ENCODE assay signal across 15 mouse cellular contexts in the genomic region with DNA sequence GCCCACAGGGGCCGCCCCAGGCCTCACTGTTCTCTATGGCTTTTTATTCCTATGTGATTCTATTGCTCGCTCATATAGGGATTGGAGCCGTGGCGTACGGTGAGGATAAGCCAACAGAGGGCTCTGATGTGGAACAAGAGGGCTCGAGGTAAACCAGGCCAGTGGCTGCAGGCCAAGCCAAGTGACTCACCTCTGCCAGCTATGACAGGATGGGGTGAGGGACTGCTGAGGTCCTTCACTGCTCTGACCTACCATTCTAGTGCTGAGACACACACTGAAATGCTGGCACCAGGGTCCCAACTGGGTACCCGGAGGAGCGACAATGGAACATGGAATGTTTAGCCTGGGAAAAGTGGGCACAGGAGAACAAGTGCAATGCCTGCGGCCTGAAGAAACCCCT. TPM values are rescaled to one million over a fixed set of nuclear protein-coding genes. Genes with fewer than 3 reads are reported as not detected.
DNase-seq lines count a peak whose midpoint lies in the region; ATAC-seq and TF ChIP-seq lines count a peak whose summit lies in the region.
"Had no signal": no experiment of that assay in that cellular context is flagged by ENCODE, and none has a peak within 500 bp of the region (broad histone marks: within the 10 kb centered on the region; RNA-seq: fewer than 3 reads in every experiment).

No protein-coding gene starts in this region.

- no peaks in the 10 kb centered on the region for H3K9me3 ChIP-seq in forebrain, embryonic 12.5 days
- no peaks in the 10 kb centered on the region for H3K9me3 ChIP-seq in forebrain, embryonic 15.5 days
- no peaks in the 10 kb centered on the region for H3K9me3 ChIP-seq in liver, embryonic 11.5 days (ENCODE audit: control insufficient read depth, low read length)
- H3K9me3 ChIP-seq in midbrain, embryonic 14.5 days (ENCODE audit: control insufficient read depth, low read length): no peaks in the 10 kb centered on the region
- H3K9me3 ChIP-seq: embryonic facial prominence, embryonic 15.5 days; limb, embryonic 13.5 days had no signal

- H3K4me1 ChIP-seq in forebrain, embryonic 12.5 days: peaks cover 55% of the 10 kb centered on the region
- peaks cover 26% of the 10 kb centered on the region for H3K4me1 ChIP-seq in forebrain, embryonic 15.5 days
- peaks cover 31% of the 10 kb centered on the region for H3K4me1 ChIP-seq in liver, adult 2 months (ENCODE audit: control insufficient read depth, insufficient read depth, low read length)
- H3K4me1 ChIP-seq in liver, embryonic 11.5 days (replicated peaks; ENCODE audit: control insufficient read depth, insufficient read depth, low read length): no peaks in the 10 kb centered on the region
- H3K4me1 ChIP-seq in midbrain, embryonic 14.5 days (ENCODE audit: control insufficient read depth, insufficient read depth, low read length): peaks cover 23% of the 10 kb centered on the region

- H3K4me2 ChIP-seq in forebrain, embryonic 12.5 days: no peak overlapping the region
- no peak overlapping the region for H3K4me2 ChIP-seq in forebrain, embryonic 15.5 days (replicated peaks)
- no peak overlapping the region for H3K4me2 ChIP-seq in liver, embryonic 11.5 days
- no peak overlapping the region for H3K4me2 ChIP-seq in midbrain, embryonic 14.5 days (ENCODE audit: low read length)
- H3K4me2 ChIP-seq: embryonic facial prominence, embryonic 15.5 days; limb, embryonic 13.5 days had no signal

- H3K4me3 ChIP-seq in forebrain, embryonic 12.5 days (replicated peaks): no peak overlapping the region
- no peak overlapping the region for H3K4me3 ChIP-seq in forebrain, embryonic 15.5 days
- H3K4me3 ChIP-seq in liver, adult 2 months (ENCODE audit: insufficient read depth, low read depth, low read length): no peak overlapping the region
- no peak overlapping the region for H3K4me3 ChIP-seq in liver, embryonic 11.5 days (ENCODE audit: low read depth, low read length)
- H3K4me3 ChIP-seq in midbrain, embryonic 14.5 days (replicated peaks; ENCODE audit: low read depth, low read length): no peak overlapping the region
- H3K4me3 ChIP-seq: embryonic facial prominence, embryonic 15.5 days; limb, embryonic 13.5 days had no signal

- intact Hi-C loops in gastrocnemius, postnatal 14 days (cut with DNase I; ENCODE audit: low total_unique reads): loop anchor here (10.0 kb wide), 1 partner anchor 121 kb away; no protein-coding TSS in a partner anchor

- H3K27ac ChIP-seq in forebrain, embryonic 12.5 days: peak overlapping the region; percentile 48
- no peak overlapping the region for H3K27ac ChIP-seq in forebrain, embryonic 15.5 days (replicated peaks)
- H3K27ac ChIP-seq in liver, adult 2 months (replicated peaks; ENCODE audit: insufficient read depth, low read depth, low read length): 0 out of 2 replicates have a peak overlapping the region, but pooled peaks have one; percentile 8
- H3K27ac ChIP-seq in liver, embryonic 11.5 days (ENCODE audit: low read depth, low read length): no peak overlapping the region
- peak overlapping the region; percentile 68; the same call in 1 of the 2 replicates for H3K27ac ChIP-seq in midbrain, embryonic 14.5 days (replicated peaks; ENCODE audit: low read depth, low read length)
- H3K27ac ChIP-seq: embryonic facial prominence, embryonic 15.5 days; limb, embryonic 13.5 days had no signal

- no peak for TF ChIP-seq CTCF in liver, adult 2 months (IDR thresholded peaks at IDR 0.05; ENCODE audit: low read depth, low read length)

- 90% methylated on average over 9 of the region's 9 CpGs for WGBS in forebrain, embryonic 12.5 days
- 90% methylated on average over 9 of the region's 9 CpGs for WGBS in forebrain, embryonic 15.5 days
- 55% methylated on average over 9 of the region's 9 CpGs for WGBS in liver, adult 2 months
- WGBS in liver, embryonic 11.5 days: 86% methylated on average over 9 of the region's 9 CpGs
- WGBS in midbrain, embryonic 14.5 days: 90% methylated on average over 9 of the region's 9 CpGs

- peaks cover 32% of the 10 kb centered on the region for H3K36me3 ChIP-seq in forebrain, embryonic 12.5 days (replicated peaks)
- peaks cover 2% of the 10 kb centered on the region; the same call in 1 of the 2 replicates for H3K36me3 ChIP-seq in forebrain, embryonic 15.5 days
- H3K36me3 ChIP-seq in liver, adult 2 months (ENCODE audit: control insufficient read depth, insufficient read depth, low read length): peaks cover 14% of the 10 kb centered on the region; the same call in 1 of the 2 replicates
- H3K36me3 ChIP-seq in liver, embryonic 11.5 days (ENCODE audit: control insufficient read depth, insufficient read depth, low read length): no peaks in the 10 kb centered on the region
- H3K36me3 ChIP-seq in midbrain, embryonic 14.5 days (ENCODE audit: control insufficient read depth, insufficient read depth, low read length): peaks cover 49% of the 10 kb centered on the region
- H3K36me3 ChIP-seq: embryonic facial prominence, embryonic 15.5 days; limb, embryonic 13.5 days had no signal

- peaks cover 15% of the 10 kb centered on the region; the same call in 1 of the 2 replicates for H3K27me3 ChIP-seq in forebrain, embryonic 12.5 days
- peaks cover 7% of the 10 kb centered on the region for H3K27me3 ChIP-seq in forebrain, embryonic 15.5 days
- H3K27me3 ChIP-seq in liver, adult 2 months (ENCODE audit: control insufficient read depth, insufficient read depth, low read length): no peaks in the 10 kb centered on the region
- H3K27me3 ChIP-seq in liver, embryonic 11.5 days (replicated peaks; ENCODE audit: control insufficient read depth, insufficient read depth, low read length): peaks cover 22% of the 10 kb centered on the region
- no peaks in the 10 kb centered on the region for H3K27me3 ChIP-seq in midbrain, embryonic 14.5 days (ENCODE audit: control insufficient read depth, insufficient read depth, low read length)

- peaks cover 13% of the 10 kb centered on the region; the same call in 1 of the 2 replicates for H3K79me2 ChIP-seq in liver, adult 2 months (ENCODE audit: control insufficient read depth, insufficient read depth, low read length)

- no peak overlapping the region for H3K9ac ChIP-seq in forebrain, embryonic 12.5 days
- H3K9ac ChIP-seq in forebrain, embryonic 15.5 days (replicated peaks): no peak overlapping the region
- peak overlapping the region; percentile 66; the same call in 1 of the 2 replicates for H3K9ac ChIP-seq in liver, adult 2 months (ENCODE audit: low read depth, low read length)
- H3K9ac ChIP-seq in liver, embryonic 11.5 days (ENCODE audit: low read depth, low read length): no peak overlapping the region
- H3K9ac ChIP-seq in midbrain, embryonic 14.5 days (replicated peaks; ENCODE audit: low read length): no peak overlapping the region
- H3K9ac ChIP-seq: embryonic facial prominence, embryonic 15.5 days; limb, embryonic 13.5 days had no signal

- TF ChIP-seq POLR2A in liver, adult 2 months (IDR thresholded peaks at IDR 0.05; ENCODE audit: extremely low read depth, insufficient read depth, low read length): no peak

- peak; percentile 63 for DNase-seq in liver, adult 2 months (ENCODE audit: extremely low read depth, low read depth, low spot score)
- no peak for DNase-seq in liver, embryonic 11.5 days (ENCODE audit: low spot score)
- DNase-seq in adrenal gland, postnatal 10 days: peak; percentile 80
- DNase-seq in midbrain, embryonic 14.5 days: no peak
- DNase-seq in adipocyte (ENCODE audit: low spot score): no peak
- no peak for DNase-seq in gastrocnemius, postnatal 14 days

- ATAC-seq in forebrain, embryonic 12.5 days (ENCODE audit: low FRiP score): no peak
- no peak for ATAC-seq in forebrain, embryonic 15.5 days (replicated peaks)
- no peak for ATAC-seq in liver, embryonic 11.5 days (replicated peaks; ENCODE audit: low FRiP score)
- no peak for ATAC-seq in midbrain, embryonic 14.5 days (ENCODE audit: low FRiP score, low TSS enrichment)
- ATAC-seq: CD4-positive, CD25-positive, alpha-beta regulatory T cell, adult 4 months; inflammation-experienced regulatory T-cells, adult 6 months; lung, postnatal 0 days had no signal

RNA-seq across cellular contexts. Expression of a gene that starts 3.8 kb away (rescaled TPM):
- 9.1 and 10.2 TPM in 2 replicates for polyA plus RNA-seq in forebrain, embryonic 12.5 days (2016; fragmentation: Nextera tagmentation; extraction: Ambion mirVana)
- 2.9 and 3.2 TPM in 2 replicates for polyA plus RNA-seq in forebrain, embryonic 15.5 days (2015; fragmentation: Nextera tagmentation; extraction: Ambion mirVana)
- total RNA-seq in liver, adult 2 months (2014; rRNA removed): 104 and 136 TPM in 2 replicates
- polyA plus RNA-seq in liver, adult 2 months (2012; rRNA removed): 308 and 315 TPM in 2 replicates
- 12.4 and 15.7 TPM in 2 replicates for polyA plus RNA-seq in liver, embryonic 11.5 days (2014; fragmentation: Nextera tagmentation; extraction: Ambion mirVana)
- 10 to 100 TPM; 15.7 to 23.2 TPM for total RNA-seq in adrenal gland, postnatal 10 days (2021)
- polyA plus RNA-seq in midbrain, embryonic 14.5 days (2014; fragmentation: Nextera tagmentation; extraction: Ambion mirVana): 4.6 and 6.8 TPM in 2 replicates
- total RNA-seq in gastrocnemius, postnatal 14 days (2021): 1 to 10 TPM; 1.3 to 1.6 TPM

RNA-seq across cellular contexts. Expression of a gene that starts 16.6 kb away (rescaled TPM):
- 38.1 and 41.2 TPM in 2 replicates for polyA plus RNA-seq in forebrain, embryonic 12.5 days (2016; fragmentation: Nextera tagmentation; extraction: Ambion mirVana)
- polyA plus RNA-seq in forebrain, embryonic 15.5 days (2015; fragmentation: Nextera tagmentation; extraction: Ambion mirVana): 38.1 and 41.5 TPM in 2 replicates
- 36.3 and 40.7 TPM in 2 replicates for total RNA-seq in liver, adult 2 months (2014; rRNA removed)
- 23.6 and 25.9 TPM in 2 replicates for polyA plus RNA-seq in liver, adult 2 months (2012; rRNA removed)
- polyA plus RNA-seq in liver, embryonic 11.5 days (2014; fragmentation: Nextera tagmentation; extraction: Ambion mirVana): 18.8 TPM in 2 replicates
- total RNA-seq in adrenal gland, postnatal 10 days (2021): 10 to 100 TPM; 72.1 to 87.6 TPM
- polyA plus RNA-seq in midbrain, embryonic 14.5 days (2014; fragmentation: Nextera tagmentation; extraction: Ambion mirVana): 54.0 and 75.3 TPM in 2 replicates
- 10 to 100 TPM; 23.4 to 27.4 TPM for total RNA-seq in gastrocnemius, postnatal 14 days (2021)

RNA-seq across cellular contexts. Expression of a gene that starts 45.4 kb away (rescaled TPM):
- polyA plus RNA-seq in forebrain, embryonic 12.5 days (2016; fragmentation: Nextera tagmentation; extraction: Ambion mirVana): 29.6 and 33.3 TPM in 2 replicates
- polyA plus RNA-seq in forebrain, embryonic 15.5 days (2015; fragmentation: Nextera tagmentation; extraction: Ambion mirVana): 15.4 and 15.8 TPM in 2 replicates
- 12.4 and 13.7 TPM in 2 replicates for total RNA-seq in liver, adult 2 months (2014; rRNA removed)
- 17.3 and 22.7 TPM in 2 replicates for polyA plus RNA-seq in liver, adult 2 months (2012; rRNA removed)
- polyA plus RNA-seq in liver, embryonic 11.5 days (2014; fragmentation: Nextera tagmentation; extraction: Ambion mirVana): 25.3 and 26.9 TPM in 2 replicates
- total RNA-seq in adrenal gland, postnatal 10 days (2021): 100 to 1,000 TPM; 119 to 129 TPM
- 11.3 and 13.1 TPM in 2 replicates for polyA plus RNA-seq in midbrain, embryonic 14.5 days (2014; fragmentation: Nextera tagmentation; extraction: Ambion mirVana)
- 1 to 10 TPM; 5.1 to 5.5 TPM for total RNA-seq in gastrocnemius, postnatal 14 days (2021)

RNA-seq across cellular contexts. Expression of a gene that starts 48.8 kb away (rescaled TPM):
- polyA plus RNA-seq in forebrain, embryonic 12.5 days (2016; fragmentation: Nextera tagmentation; extraction: Ambion mirVana): 53.9 and 59.3 TPM in 2 replicates
- polyA plus RNA-seq in forebrain, embryonic 15.5 days (2015; fragmentation: Nextera tagmentation; extraction: Ambion mirVana): 54.8 and 57.3 TPM in 2 replicates
- 4.9 and 6.2 TPM in 2 replicates for total RNA-seq in liver, adult 2 months (2014; rRNA removed)
- polyA plus RNA-seq in liver, adult 2 months (2012; rRNA removed): 4.5 and 4.7 TPM in 2 replicates
- 58.4 and 61.1 TPM in 2 replicates for polyA plus RNA-seq in liver, embryonic 11.5 days (2014; fragmentation: Nextera tagmentation; extraction: Ambion mirVana)
- total RNA-seq in adrenal gland, postnatal 10 days (2021): 10 to 100 TPM; 38.5 to 58.6 TPM
- polyA plus RNA-seq in midbrain, embryonic 14.5 days (2014; fragmentation: Nextera tagmentation; extraction: Ambion mirVana): 46.4 and 55.4 TPM in 2 replicates
- total RNA-seq in gastrocnemius, postnatal 14 days (2021): 10 to 100 TPM; 68.8 to 69.3 TPM

RNA-seq across cellular contexts. Expression of a gene that starts 57.5 kb away (rescaled TPM):
- polyA plus RNA-seq in forebrain, embryonic 12.5 days (2016; fragmentation: Nextera tagmentation; extraction: Ambion mirVana): 0.27 and 0.70 TPM in 2 replicates
- polyA plus RNA-seq in forebrain, embryonic 15.5 days (2015; fragmentation: Nextera tagmentation; extraction: Ambion mirVana): 0.53 and 0.86 TPM in 2 replicates
- total RNA-seq in liver, adult 2 months (2014; rRNA removed): not detected in 2 replicates
- not detected in 2 replicates for polyA plus RNA-seq in liver, adult 2 months (2012; rRNA removed)
- polyA plus RNA-seq in liver, embryonic 11.5 days (2014; fragmentation: Nextera tagmentation; extraction: Ambion mirVana): not detected in 2 replicates
- 1 to 10 TPM in 1 of 2 experiments, under 1 TPM in 1; 0.96 to 1.7 TPM for total RNA-seq in adrenal gland, postnatal 10 days (2021)
- 0.38 and 0.81 TPM in 2 replicates for polyA plus RNA-seq in midbrain, embryonic 14.5 days (2014; fragmentation: Nextera tagmentation; extraction: Ambion mirVana)
- under 1 TPM; 0.07 to 0.08 TPM for total RNA-seq in gastrocnemius, postnatal 14 days (2021)
- total RNA-seq: heart, adult 8-10 months; monocyte, adult 5-6 weeks had no signal
- polyA plus RNA-seq: CD4-positive, CD25-positive, alpha-beta regulatory T cell, adult 4 months; inflammation-experienced regulatory T-cells, adult 6 months had no signal

Comparison
In these comparisons a context has a peak if more than half of its experiments do, and no peak if none do; other contexts are left out.
1. H3K27ac ChIP-seq: peak in forebrain, embryonic 12.5 days (single experiment), liver, adult 2 months (single experiment) and midbrain, embryonic 14.5 days (single experiment); none in forebrain, embryonic 15.5 days (single experiment) and liver, embryonic 11.5 days (single experiment).
2. DNase-seq: peak in liver, adult 2 months (single experiment) and adrenal gland, postnatal 10 days (single experiment); none in liver, embryonic 11.5 days (single experiment), midbrain, embryonic 14.5 days (single experiment), adipocyte (single experiment) and gastrocnemius, postnatal 14 days (single experiment).
3. RNA of a gene that starts 3.8 kb away (polyA plus RNA-seq): 308 to 315 TPM in liver, adult 2 months; 12.4 to 15.7 TPM in liver, embryonic 11.5 days, 9.1 to 10.2 TPM in forebrain, embryonic 12.5 days, 4.6 to 6.8 TPM in midbrain, embryonic 14.5 days and 2.9 to 3.2 TPM in forebrain, embryonic 15.5 days; every median in the first group is over 10 times any median in the second.